Mouse (Mus musculus): ENCODE results near the gene Cep85l. TPM values are rescaled to one million over a fixed set of nuclear protein-coding genes. Genes with fewer than 3 reads are reported as not detected.

Gene Cep85l
- total and polyA plus RNA-seq, 2 experiments from 2014 or later: 6.0 to 15.2 TPM

DNA sequence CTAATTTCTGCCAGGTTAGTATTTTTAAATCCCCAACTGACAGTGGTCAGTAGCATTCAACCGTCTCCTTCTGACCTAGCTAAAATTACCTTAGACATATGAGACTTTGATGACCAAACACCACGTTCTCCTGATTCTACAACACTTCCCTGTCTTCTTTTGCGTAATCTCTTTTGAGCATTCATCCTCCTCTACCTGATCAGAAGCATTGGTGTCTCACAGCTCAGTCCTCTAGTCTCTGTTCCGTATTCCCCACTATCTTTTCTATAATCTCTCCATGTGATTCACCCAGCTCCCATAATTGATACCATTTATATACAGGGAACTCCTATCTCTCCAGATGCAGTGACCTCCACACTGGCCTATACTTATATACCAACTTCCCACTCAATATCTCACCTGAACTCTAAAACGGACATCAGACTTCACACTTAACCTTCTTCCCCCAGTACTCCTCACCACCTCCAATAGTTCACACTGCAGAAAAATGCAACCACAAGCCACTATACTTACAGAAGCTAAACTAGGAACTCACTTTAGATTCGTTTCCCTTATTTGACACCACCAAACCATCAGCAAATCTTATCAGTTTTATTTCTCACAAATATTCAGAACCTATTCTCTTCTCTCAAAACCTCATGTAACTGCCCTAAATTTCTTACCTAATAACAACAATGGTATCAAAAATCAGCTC, 5.7 kb downstream of the Cep85l start:
- Histone ChIP-seq H3K9me3 (ENCODE audit: low read length) (no peaks in the 10 kb centered on the region), H3K36me3 (ENCODE audit: insufficient read depth, low read length) (no peaks in the 10 kb centered on the region), H3K27ac (ENCODE audit: low read depth, low read length) (no peak overlapping the region), H3K4me3 (ENCODE audit: low read depth, low read length) (no peak overlapping the region), H3K4me1 (ENCODE audit: insufficient read depth, low read length) (peaks cover 7% of the 10 kb centered on the region; the same call in 1 of the 2 replicates), H3K4me2 (ENCODE audit: low read depth, low read length, poor library complexity, severe bottlenecking) (no peak overlapping the region), H3K9ac (replicated peaks; ENCODE audit: low read length, poor library complexity, severe bottlenecking) (no peak overlapping the region), H3K27me3 (ENCODE audit: insufficient read depth, low read length) (no peaks in the 10 kb centered on the region)
- DNase-seq (ENCODE audit: low spot score): no peak
- 92% methylated on average over 6 of the region's 6 CpGs for WGBS
- no peak for ATAC-seq (ENCODE audit: low FRiP score)
- TF ChIP-seq CTCF (IDR thresholded peaks at IDR 0.05): no peak

DNA sequence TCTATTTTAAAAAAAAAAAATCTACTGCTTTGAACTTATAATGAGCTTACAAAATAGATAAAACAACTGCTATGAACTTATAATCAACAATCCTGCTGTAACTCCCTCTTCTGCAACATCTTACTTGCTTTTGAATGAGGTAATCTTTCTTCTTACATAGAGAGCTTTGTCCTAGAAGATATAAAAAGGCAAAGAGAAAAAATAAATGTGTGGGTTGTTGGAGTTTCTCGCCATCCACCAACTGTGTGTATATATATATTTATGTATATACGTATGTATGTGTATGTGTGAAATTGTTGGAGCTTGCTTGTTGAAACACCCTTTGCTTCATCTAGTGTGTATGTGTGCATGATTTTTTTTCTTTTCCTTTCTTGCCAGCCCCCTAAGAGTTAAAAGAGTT, 12.5 kb downstream of the Cep85l start:
- TF ChIP-seq CTCF (IDR thresholded peaks at IDR 0.05): no peak
- WGBS: 97% methylated on average over 2 of the region's 2 CpGs
- Histone ChIP-seq H3K4me2 (ENCODE audit: low read depth, low read length, poor library complexity, severe bottlenecking) (no peak overlapping the region), H3K27ac (ENCODE audit: low read depth, low read length) (no peak overlapping the region), H3K9ac (replicated peaks; ENCODE audit: low read length, poor library complexity, severe bottlenecking) (no peak overlapping the region), H3K4me3 (ENCODE audit: low read depth, low read length) (no peak overlapping the region), H3K9me3 (ENCODE audit: low read length) (no peaks in the 10 kb centered on the region), H3K27me3 (ENCODE audit: insufficient read depth, low read length) (no peaks in the 10 kb centered on the region), H3K36me3 (ENCODE audit: insufficient read depth, low read length) (no peaks in the 10 kb centered on the region), H3K4me1 (ENCODE audit: insufficient read depth, low read length) (no peaks in the 10 kb centered on the region)
- DNase-seq (ENCODE audit: low spot score) (no peak), ATAC-seq (ENCODE audit: low FRiP score) (no peak)

DNA sequence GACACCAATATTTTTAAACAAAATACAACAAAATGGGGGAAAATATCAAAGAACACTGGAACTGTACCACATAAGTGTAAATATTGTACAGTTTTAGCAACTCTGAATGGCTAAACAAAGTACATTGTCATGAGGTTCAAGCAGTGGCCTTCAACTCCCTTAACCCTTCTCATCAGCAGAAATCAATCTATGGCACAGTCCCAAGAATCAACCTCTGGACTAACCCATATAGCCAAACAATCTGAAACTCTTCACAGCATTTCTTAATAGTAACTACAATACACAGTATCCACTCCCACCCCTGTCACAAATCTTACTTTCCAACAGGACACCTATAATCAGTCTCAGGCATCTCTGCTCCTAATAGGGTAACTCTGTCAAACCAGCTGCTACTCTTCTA, 15.4 kb downstream of the Cep85l start:
- H3K4me1 ChIP-seq (ENCODE audit: insufficient read depth, low read length): no peaks in the 10 kb centered on the region
- TF ChIP-seq CTCF (IDR thresholded peaks at IDR 0.05): no peak
- H3K4me3 ChIP-seq (ENCODE audit: low read depth, low read length): no peak overlapping the region
- DNase-seq (ENCODE audit: low spot score) (no peak), ATAC-seq (ENCODE audit: low FRiP score) (no peak)
- no peak overlapping the region for H3K27ac ChIP-seq (ENCODE audit: low read depth, low read length)
- H3K27me3 ChIP-seq (ENCODE audit: insufficient read depth, low read length): no peaks in the 10 kb centered on the region
- no peaks in the 10 kb centered on the region for H3K36me3 ChIP-seq (ENCODE audit: insufficient read depth, low read length)
- no peak overlapping the region for H3K4me2 ChIP-seq (ENCODE audit: low read depth, low read length, poor library complexity, severe bottlenecking)
- H3K9me3 ChIP-seq (ENCODE audit: low read length): no peaks in the 10 kb centered on the region
- H3K9ac ChIP-seq (replicated peaks; ENCODE audit: low read length, poor library complexity, severe bottlenecking): no peak overlapping the region

DNA sequence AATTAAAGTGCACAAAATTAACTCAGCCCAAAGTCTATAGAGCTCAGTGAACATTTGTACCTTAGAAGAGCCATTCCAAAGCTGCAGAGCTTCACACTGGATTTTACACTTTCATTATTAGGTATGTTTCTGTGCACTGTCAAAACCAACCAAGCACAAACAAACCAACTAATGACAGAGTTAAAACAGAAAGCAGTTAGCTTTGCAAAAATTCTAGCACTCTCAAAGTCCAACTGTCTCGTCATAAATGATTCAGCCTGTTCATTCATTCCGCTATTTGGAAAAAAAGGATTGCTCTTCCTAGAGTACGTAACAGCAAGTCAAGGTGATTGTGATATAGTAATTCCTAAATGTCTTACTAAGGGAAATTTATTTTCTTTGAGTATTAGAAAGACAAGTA, 20.7 kb downstream of the Cep85l start:
- DNase-seq (ENCODE audit: low spot score): no peak
- 88% methylated on average over 3 of the region's 3 CpGs for WGBS
- Histone ChIP-seq H3K4me1 (ENCODE audit: insufficient read depth, low read length) (no peaks in the 10 kb centered on the region), H3K9me3 (ENCODE audit: low read length) (no peaks in the 10 kb centered on the region), H3K27ac (ENCODE audit: low read depth, low read length) (no peak overlapping the region), H3K27me3 (ENCODE audit: insufficient read depth, low read length) (no peaks in the 10 kb centered on the region), H3K36me3 (ENCODE audit: insufficient read depth, low read length) (no peaks in the 10 kb centered on the region), H3K4me3 (ENCODE audit: low read depth, low read length) (no peak overlapping the region), H3K9ac (replicated peaks; ENCODE audit: low read length, poor library complexity, severe bottlenecking) (no peak overlapping the region), H3K4me2 (ENCODE audit: low read depth, low read length, poor library complexity, severe bottlenecking) (no peak overlapping the region)
- ATAC-seq (ENCODE audit: low FRiP score): no peak
- TF ChIP-seq CTCF (IDR thresholded peaks at IDR 0.05): no peak

DNA sequence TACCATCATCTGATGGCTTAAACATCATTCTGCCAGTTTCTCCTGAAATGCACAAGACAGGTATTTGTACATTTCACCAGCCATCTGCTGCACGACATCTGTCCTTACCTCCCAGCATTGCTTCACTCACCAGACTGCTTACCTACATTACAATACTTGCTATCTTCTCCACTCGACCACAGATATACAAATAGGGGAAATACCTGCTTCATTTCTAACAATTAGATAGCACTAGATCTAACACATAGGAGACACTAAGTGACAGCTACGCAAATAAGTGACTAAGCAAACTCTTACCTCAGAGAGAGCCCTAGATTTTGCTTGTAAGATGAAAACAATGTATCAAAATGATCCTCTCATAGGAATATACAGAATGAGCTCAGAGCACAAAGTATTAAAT, 26.1 kb downstream of the Cep85l start:
- H3K4me3 ChIP-seq (ENCODE audit: low read depth, low read length): no peak overlapping the region
- WGBS: 87% methylated on average over 3 of the region's 3 CpGs
- no peaks in the 10 kb centered on the region for H3K27me3 ChIP-seq (ENCODE audit: insufficient read depth, low read length)
- no peak for DNase-seq (ENCODE audit: low spot score)
- no peaks in the 10 kb centered on the region for H3K9me3 ChIP-seq (ENCODE audit: low read length)
- no peak overlapping the region for H3K9ac ChIP-seq (replicated peaks; ENCODE audit: low read length, poor library complexity, severe bottlenecking)
- H3K4me1 ChIP-seq (ENCODE audit: insufficient read depth, low read length): no peaks in the 10 kb centered on the region
- ATAC-seq (ENCODE audit: low FRiP score): no peak
- no peak overlapping the region for H3K4me2 ChIP-seq (ENCODE audit: low read depth, low read length, poor library complexity, severe bottlenecking)
- no peak for TF ChIP-seq CTCF (IDR thresholded peaks at IDR 0.05)
- no peak overlapping the region for H3K27ac ChIP-seq (ENCODE audit: low read depth, low read length)
- H3K36me3 ChIP-seq (ENCODE audit: insufficient read depth, low read length): no peaks in the 10 kb centered on the region

DNA sequence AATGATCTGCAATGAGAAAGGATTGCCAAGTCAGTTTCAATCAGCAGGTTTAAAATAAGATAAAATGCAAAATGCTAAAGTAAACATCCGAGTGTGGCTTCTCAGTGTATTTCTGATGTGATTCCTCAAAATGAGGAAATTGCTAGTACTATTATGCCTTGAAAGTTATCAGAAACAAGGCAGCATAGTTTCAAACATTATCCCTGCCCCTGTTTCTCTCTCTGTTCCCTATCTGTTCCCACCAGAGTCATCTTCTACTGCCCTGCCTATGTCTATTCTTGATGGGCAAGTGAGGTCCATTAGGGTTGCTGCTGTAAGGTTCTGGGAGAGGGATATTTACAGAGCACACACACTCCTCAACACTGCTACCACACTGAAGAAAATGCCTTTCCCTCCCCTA, 30.5 kb downstream of the Cep85l start:
- no peak overlapping the region for H3K27ac ChIP-seq (ENCODE audit: low read depth, low read length)
- H3K36me3 ChIP-seq (ENCODE audit: insufficient read depth, low read length): no peaks in the 10 kb centered on the region
- H3K4me2 ChIP-seq (ENCODE audit: low read depth, low read length, poor library complexity, severe bottlenecking): no peak overlapping the region
- no peak overlapping the region for H3K9ac ChIP-seq (replicated peaks; ENCODE audit: low read length, poor library complexity, severe bottlenecking)
- no peak for ATAC-seq (ENCODE audit: low FRiP score)
- no peak for TF ChIP-seq CTCF (IDR thresholded peaks at IDR 0.05)
- H3K4me1 ChIP-seq (ENCODE audit: insufficient read depth, low read length): no peaks in the 10 kb centered on the region
- DNase-seq (ENCODE audit: low spot score): no peak
- H3K4me3 ChIP-seq (ENCODE audit: low read depth, low read length): no peak overlapping the region
- 86% methylated on average over 1 of the region's 1 CpGs for WGBS
- no peaks in the 10 kb centered on the region for H3K27me3 ChIP-seq (ENCODE audit: insufficient read depth, low read length)
- no peaks in the 10 kb centered on the region for H3K9me3 ChIP-seq (ENCODE audit: low read length)

Data from midbrain, postnatal 0 days (tissue).